Mouse (Mus musculus) gonadal fat pad, adult 2 months (tissue): Measurements from ENCODE around the gene Ankrd31. TPM values are rescaled to one million over a fixed set of nuclear protein-coding genes. Genes with fewer than 3 reads are reported as not detected.
"Not testable (repeated sequence)": the region's sequence is repeated elsewhere in the genome, so short reads cannot be mapped to it uniquely, and the experiment has no call there.

Experiments
- DNase-seq: peaks from one replicate; pipeline ENCODE4 v3.0.0-alpha.2; 2012; ENCODE audit warnings: low read depth
- polyA plus RNA-seq: library from polyadenylated mRNA; depleted of rRNA; stranded (reverse); fragments of >200 nt; gene quantifications from 2 replicates; pipeline ENCODE4 v1.2.3, GENCODE M21; 2012; rRNA removed

Gene Ankrd31
- polyA plus RNA-seq, 1 experiment, result not detected

DNA sequence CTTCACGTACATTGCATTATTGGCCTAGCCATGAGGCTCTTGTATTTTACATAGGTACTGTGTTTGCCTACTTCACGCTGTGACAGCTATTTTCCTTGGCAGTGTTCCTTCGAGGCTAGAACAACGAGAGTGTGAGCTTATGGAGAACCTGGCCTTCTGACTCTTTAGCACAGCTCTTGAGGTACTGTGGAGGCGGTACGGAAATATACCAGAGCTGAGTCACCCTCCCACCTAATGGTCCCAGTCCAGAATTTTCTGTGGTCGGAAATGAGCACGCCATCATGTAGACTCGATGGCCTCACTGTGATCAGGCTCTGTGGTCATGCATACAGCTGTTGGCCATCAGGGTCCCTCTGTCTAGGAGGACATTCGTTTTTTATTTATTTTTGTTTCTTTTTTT lies 191.6 kb downstream of the Ankrd31 start:
- DNase-seq, result peak; percentile 94

DNA sequence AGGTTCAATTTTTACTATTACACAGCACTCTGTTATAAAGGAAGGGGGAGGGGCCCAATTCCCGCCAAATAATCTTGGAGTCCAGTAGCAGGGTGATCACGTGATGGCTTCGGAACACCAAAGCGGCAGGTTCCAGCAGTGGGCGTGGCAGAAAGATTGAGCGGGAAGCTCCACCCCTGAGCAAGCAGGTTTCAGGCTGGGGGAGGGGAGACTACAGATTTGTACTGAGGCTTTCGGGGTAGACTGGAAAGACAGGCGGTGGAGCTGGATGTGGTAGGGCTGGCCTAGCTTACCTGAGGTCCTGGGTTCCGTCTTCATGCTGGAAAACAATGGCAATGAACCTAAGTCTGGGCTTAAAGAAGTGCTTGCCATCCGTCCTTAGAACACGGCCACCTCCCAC lies 193.4 kb downstream of the Ankrd31 start:
- not testable (repeated sequence) for DNase-seq

DNA sequence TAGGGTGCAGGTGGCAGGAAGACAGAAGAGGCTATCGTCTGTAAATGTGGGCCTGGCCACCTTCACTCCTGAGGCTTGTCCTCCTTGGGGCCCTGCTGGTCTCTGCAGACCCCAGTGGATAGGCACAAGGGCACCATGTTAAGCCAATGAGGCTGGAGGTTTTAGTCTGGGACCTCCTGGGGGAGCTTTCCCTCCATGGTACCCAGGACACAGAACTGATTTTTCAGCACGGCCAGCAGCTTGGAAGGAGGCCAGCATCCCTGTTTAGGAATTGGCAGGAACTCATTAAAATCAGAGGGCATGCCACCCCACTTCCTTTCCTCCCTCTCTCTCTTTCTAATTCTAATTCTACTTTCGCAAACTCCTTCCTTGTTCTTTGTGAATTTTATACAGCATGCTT lies 195.5 kb downstream of the Ankrd31 start:
- no peak for DNase-seq

GRCm38 (mm10) chr13:96945748-96946147 lies 197.7 kb downstream of the Ankrd31 start:
- DNase-seq, result no peak

GRCm38 (mm10) chr13:96947722-96948121 lies 199.7 kb downstream of the Ankrd31 start:
- DNase-seq, result peak; percentile 65

DNA sequence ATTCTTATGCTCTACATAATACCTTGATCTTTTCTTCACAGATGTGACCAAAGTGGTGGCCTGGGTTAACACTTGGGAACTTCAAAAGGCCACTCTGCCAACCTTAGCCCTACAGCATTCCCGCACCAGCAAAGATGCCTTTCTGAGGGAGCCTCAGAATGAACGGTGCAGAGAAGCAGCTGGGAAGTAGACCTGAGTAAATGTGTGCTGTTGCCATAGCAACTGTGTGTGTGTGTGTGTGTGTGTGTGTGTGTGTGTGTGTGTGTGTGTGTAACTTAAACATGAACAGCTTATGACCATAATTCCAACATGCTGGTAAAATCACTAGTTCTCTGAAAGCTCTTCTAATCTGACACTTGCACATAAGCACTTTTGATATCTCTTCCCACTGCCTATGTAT lies 203.8 kb downstream of the Ankrd31 start:
- no peak for DNase-seq

GRCm38 (mm10) chr13:96956466-96956865 lies 208.4 kb downstream of the Ankrd31 start:
- DNase-seq, result no peak

Other genes with a start within 250 kb of the Ankrd31 start
- 2.8 TPM in 2 replicates for gene Polk, start 205.7 kb upstream of the Ankrd31 start, polyA plus RNA-seq
- gene Col4a3bp, start 205.7 kb upstream of the Ankrd31 start, polyA plus RNA-seq, result 10.5 and 13.1 TPM in 2 replicates
- 21.5 and 33.5 TPM in 2 replicates for gene Hmgcr, start 77.3 kb upstream of the Ankrd31 start, polyA plus RNA-seq
- gene Gcnt4, start 176.4 kb downstream of the Ankrd31 start, polyA plus RNA-seq, result 25.9 and 34.6 TPM in 2 replicates